Mouse (Mus musculus): ENCODE measurements around the gene Tex19.1.

DNA sequence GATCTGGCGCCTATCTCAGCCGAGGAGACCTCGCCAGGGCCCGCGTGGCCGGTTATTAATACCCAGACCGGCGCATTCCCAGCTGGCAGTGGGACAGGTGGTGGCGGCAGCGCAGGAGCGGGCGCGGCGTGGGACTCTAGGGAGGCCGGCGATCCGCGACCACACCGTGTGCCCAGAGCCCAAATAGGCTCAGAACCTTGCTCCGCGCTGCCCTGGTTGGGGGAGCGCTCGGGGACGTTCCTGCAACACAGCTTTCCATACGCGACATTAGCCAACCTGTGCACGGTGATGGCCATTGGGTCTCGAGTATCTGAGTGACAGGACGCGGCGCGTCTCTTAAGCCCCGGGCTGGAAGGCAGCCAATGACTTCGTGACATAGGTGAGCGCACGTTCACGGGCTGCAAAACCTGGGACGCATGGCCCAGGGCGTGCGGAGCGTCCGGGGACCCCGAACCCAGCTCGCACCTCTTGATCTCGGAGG lies 10.5 kb downstream of the Tex19.1 start:
- TF ChIP-seq CTCF (IDR thresholded peaks at IDR 0.05; ENCODE audit: borderline replicate concordance, insufficient read depth, low read depth, low read length) (no peak), POLR2A (IDR thresholded peaks at IDR 0.05; ENCODE audit: borderline replicate concordance, insufficient read depth, low read length) (no peak)
